Mouse (Mus musculus): ENCODE results near the gene Krtap20-2. TPM values are rescaled to one million over a fixed set of nuclear protein-coding genes. Genes with fewer than 3 reads are reported as not detected.
"Not testable (repeated sequence)": the region's sequence is repeated elsewhere in the genome, so short reads cannot be mapped to it uniquely, and the experiment has no call there.

Krtap20-2 gene
- not detected in 2 replicates for polyA plus RNA-seq (2015; fragmentation: Nextera tagmentation; extraction: Ambion mirVana)

DNA sequence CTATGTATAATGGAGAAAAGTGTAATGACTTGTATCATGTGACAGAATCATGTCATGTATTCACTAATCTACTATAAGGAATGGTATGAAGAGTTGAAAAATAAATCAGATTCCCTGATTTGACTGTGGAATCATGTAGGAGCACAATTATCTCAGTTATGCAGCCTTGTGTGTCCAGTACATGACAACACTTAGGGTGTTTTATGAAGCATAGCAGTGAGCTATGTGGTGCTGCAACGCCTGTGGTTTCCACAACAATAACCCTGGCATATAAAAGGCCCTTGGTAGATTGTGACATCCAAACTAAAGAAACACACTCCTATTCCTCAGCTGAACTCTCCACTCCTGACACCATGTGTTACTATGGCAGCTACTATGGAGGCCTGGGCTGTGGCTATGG, at the start of gene Krtap20-2:
Gene Krtap20-2, plus strand, starts transcription at position 301 of the 400 bp plus-strand sequence.
- ATAC-seq (ENCODE audit: low FRiP score, low read depth), result no peak
- no peak within 1 kb of the TSS for H3K27ac ChIP-seq
- H3K4me2 ChIP-seq (replicated peaks), result no peak within 1 kb of the TSS
- H3K9me3 ChIP-seq, result no peaks in the 10 kb centered on the region
- WGBS, result 81% methylated on average over 1 of the region's 1 CpGs
- no peak within 1 kb of the TSS for H3K9ac ChIP-seq
- H3K36me3 ChIP-seq, result no peaks in the 10 kb centered on the region
- H3K4me3 ChIP-seq, result no peak within 1 kb of the TSS
- H3K4me1 ChIP-seq, result no peaks in the 10 kb centered on the region
- H3K27me3 ChIP-seq, result no peaks in the 10 kb centered on the region

GRCm38 (mm10) chr16:89157652-89158051, 48.0 kb upstream of the Krtap20-2 start, which contains the start of gene Gm9789:
Gene Gm9789, plus strand, starts transcription at chr16:89157952.
- no peaks in the 10 kb centered on the region for H3K27me3 ChIP-seq
- no peak within 1 kb of the TSS for H3K9ac ChIP-seq

GRCm38 (mm10) chr16:89169190-89169589, 36.5 kb upstream of the Krtap20-2 start, which contains the start of gene Gm7735:
Gene Gm7735, plus strand, starts transcription at chr16:89169490.
- ATAC-seq (ENCODE audit: low FRiP score, low read depth); H3K9me3 ChIP-seq; H3K4me3 ChIP-seq; H3K4me1 ChIP-seq; H3K9ac ChIP-seq; H3K36me3 ChIP-seq; H3K27ac ChIP-seq; H3K4me2 ChIP-seq (replicated peaks); H3K27me3 ChIP-seq: not testable (repeated sequence)

More at GRCm38 (mm10) chr16:89157652-89158051, 48.0 kb upstream of the Krtap20-2 start, which contains the start of gene Gm9789:
- Histone ChIP-seq H3K4me3 (no peak within 1 kb of the TSS), H3K9me3 (no peaks in the 10 kb centered on the region), H3K27ac (no peak within 1 kb of the TSS), H3K4me2 (replicated peaks) (no peak within 1 kb of the TSS), H3K36me3 (no peaks in the 10 kb centered on the region), H3K4me1 (no peaks in the 10 kb centered on the region)
- ATAC-seq (ENCODE audit: low FRiP score, low read depth), result no peak
- 82% methylated on average over 4 of the region's 4 CpGs for WGBS

GRCm38 (mm10) chr16:89174435-89174834, 31.2 kb upstream of the Krtap20-2 start, which contains the start of gene 1110057P08Rik:
Gene 1110057P08Rik, plus strand, starts transcription at chr16:89174735.
- WGBS, result 74% methylated on average over 2 of the region's 2 CpGs
- no peaks in the 10 kb centered on the region for H3K4me1 ChIP-seq
- no peak within 1 kb of the TSS for H3K4me3 ChIP-seq
- no peak within 1 kb of the TSS for H3K4me2 ChIP-seq (replicated peaks)
- H3K27me3 ChIP-seq, result no peaks in the 10 kb centered on the region
- no peaks in the 10 kb centered on the region for H3K36me3 ChIP-seq
- ATAC-seq (ENCODE audit: low FRiP score, low read depth), result no peak
- no peak within 1 kb of the TSS for H3K9ac ChIP-seq
- no peaks in the 10 kb centered on the region for H3K9me3 ChIP-seq
- no peak within 1 kb of the TSS for H3K27ac ChIP-seq

DNA sequence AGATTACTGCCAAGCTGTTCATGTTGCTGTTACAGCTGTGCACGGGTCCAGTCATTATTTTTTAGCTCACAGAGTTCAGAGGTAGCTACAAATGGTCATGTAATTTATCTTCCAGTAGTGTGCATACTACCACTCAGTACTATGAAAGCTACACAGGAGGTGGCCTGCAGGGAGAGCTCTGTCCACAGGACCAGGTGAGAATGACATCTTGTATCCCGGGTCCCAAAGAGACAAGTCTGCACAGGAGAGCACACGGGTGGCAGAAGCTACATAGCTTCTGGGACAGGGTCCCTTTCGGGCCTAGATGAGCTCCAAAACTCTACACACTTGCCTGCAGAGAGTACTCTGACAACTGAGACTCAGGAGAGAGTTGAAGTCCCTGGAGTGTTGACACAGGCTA, 17.0 kb upstream of the Krtap20-2 start:
- Histone ChIP-seq H3K27me3 (no peaks in the 10 kb centered on the region), H3K9ac (no peak overlapping the region), H3K4me2 (replicated peaks) (no peak overlapping the region), H3K36me3 (no peaks in the 10 kb centered on the region), H3K9me3 (no peaks in the 10 kb centered on the region), H3K4me1 (no peaks in the 10 kb centered on the region), H3K4me3 (no peak overlapping the region), H3K27ac (no peak overlapping the region)
- ATAC-seq (ENCODE audit: low FRiP score, low read depth), result no peak
- WGBS, result 75% methylated on average over 4 of the region's 4 CpGs

Other genes starting within 250 kb of the Krtap20-2 start
- gene Krtap16-3, start 243.0 kb upstream of the Krtap20-2 start, polyA plus RNA-seq (2015; fragmentation: Nextera tagmentation; extraction: Ambion mirVana), result not detected in 2 replicates
- not detected in 2 replicates for gene Krtap22-2, start 195.1 kb upstream of the Krtap20-2 start, polyA plus RNA-seq (2015; fragmentation: Nextera tagmentation; extraction: Ambion mirVana)
- gene Gm10229, start 190.6 kb upstream of the Krtap20-2 start, polyA plus RNA-seq (2015; fragmentation: Nextera tagmentation; extraction: Ambion mirVana), result not detected in 2 replicates
- not detected in 2 replicates for gene Krtap6-1, start 174.2 kb upstream of the Krtap20-2 start, polyA plus RNA-seq (2015; fragmentation: Nextera tagmentation; extraction: Ambion mirVana)
- gene Gm10228, start 164.4 kb upstream of the Krtap20-2 start, polyA plus RNA-seq (2015; fragmentation: Nextera tagmentation; extraction: Ambion mirVana), result not detected in 2 replicates
- gene Krtap6-5, start 158.0 kb upstream of the Krtap20-2 start, polyA plus RNA-seq (2015; fragmentation: Nextera tagmentation; extraction: Ambion mirVana), result not detected in 2 replicates
- gene 1110025L11Rik, start 141.9 kb upstream of the Krtap20-2 start, polyA plus RNA-seq (2015; fragmentation: Nextera tagmentation; extraction: Ambion mirVana), result not detected in 2 replicates
- gene Krtap6-3, start 121.8 kb upstream of the Krtap20-2 start, polyA plus RNA-seq (2015; fragmentation: Nextera tagmentation; extraction: Ambion mirVana), result not detected in 2 replicates
- not detected in 2 replicates for gene Gm6358, start 65.0 kb upstream of the Krtap20-2 start, polyA plus RNA-seq (2015; fragmentation: Nextera tagmentation; extraction: Ambion mirVana)
- gene Gm10061, start 54.8 kb upstream of the Krtap20-2 start, polyA plus RNA-seq (2015; fragmentation: Nextera tagmentation; extraction: Ambion mirVana), result not detected in 2 replicates
- not detected in 2 replicates for gene Gm9789, start 47.9 kb upstream of the Krtap20-2 start, polyA plus RNA-seq (2015; fragmentation: Nextera tagmentation; extraction: Ambion mirVana)
- gene Gm7735, start 36.4 kb upstream of the Krtap20-2 start, polyA plus RNA-seq (2015; fragmentation: Nextera tagmentation; extraction: Ambion mirVana), result not detected in 2 replicates
- gene 1110057P08Rik, start 31.1 kb upstream of the Krtap20-2 start, polyA plus RNA-seq (2015; fragmentation: Nextera tagmentation; extraction: Ambion mirVana), result not detected in 2 replicates
- gene Krtap21-1, start 198.0 kb downstream of the Krtap20-2 start, polyA plus RNA-seq (2015; fragmentation: Nextera tagmentation; extraction: Ambion mirVana), result not detected in 2 replicates
- not detected in 2 replicates for gene Krtap6-2, start 214.2 kb downstream of the Krtap20-2 start, polyA plus RNA-seq (2015; fragmentation: Nextera tagmentation; extraction: Ambion mirVana)